ENCODE assay signal across 18 mouse cellular contexts in the genomic region with DNA sequence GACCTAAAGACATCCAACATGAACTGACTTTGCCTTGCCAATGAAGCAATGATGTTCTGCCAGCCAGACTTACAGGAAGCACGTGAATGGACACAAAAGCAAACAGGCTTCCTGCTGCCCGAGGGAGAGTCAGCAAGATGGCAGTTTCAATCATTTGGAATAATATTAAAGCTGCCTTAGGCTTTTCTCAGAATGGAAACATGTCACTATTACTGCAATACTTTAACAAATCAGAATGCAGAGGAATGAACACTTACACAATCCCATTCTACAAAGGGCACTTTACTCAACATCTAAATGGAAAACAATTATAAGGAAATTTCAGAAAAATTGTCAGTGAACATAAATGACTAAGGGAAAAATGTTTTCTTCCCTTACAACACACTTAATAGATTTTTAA.
DNase-seq lines count a peak whose midpoint lies in the region; ATAC-seq and TF ChIP-seq lines count a peak whose summit lies in the region.
"Had no signal": no experiment of that assay in that cellular context is flagged by ENCODE, and none has a peak within 500 bp of the region (broad histone marks: within the 10 kb centered on the region; RNA-seq: fewer than 3 reads in every experiment).

No protein-coding gene starts in this region.

- H3K27ac ChIP-seq in liver, adult 2 months (replicated peaks; ENCODE audit: insufficient read depth, low read depth, low read length), result no peak overlapping the region
- H3K27ac ChIP-seq in liver, embryonic 11.5 days (ENCODE audit: low read depth, low read length), result no peak overlapping the region
- H3K27ac ChIP-seq in forebrain, embryonic 13.5 days, result no peak overlapping the region
- H3K27ac ChIP-seq: embryonic facial prominence, embryonic 13.5 days; embryonic facial prominence, embryonic 15.5 days had no signal

- H3K36me3 ChIP-seq in liver, adult 2 months (ENCODE audit: control insufficient read depth, insufficient read depth, low read length), result no peaks in the 10 kb centered on the region
- H3K36me3 ChIP-seq in liver, embryonic 11.5 days (ENCODE audit: control insufficient read depth, insufficient read depth, low read length), result no peaks in the 10 kb centered on the region
- H3K36me3 ChIP-seq in forebrain, embryonic 13.5 days (ENCODE audit: poor library complexity, severe bottlenecking), result no peaks in the 10 kb centered on the region
- H3K36me3 ChIP-seq: embryonic facial prominence, embryonic 13.5 days; embryonic facial prominence, embryonic 15.5 days had no signal

- no peaks in the 10 kb centered on the region for H3K79me2 ChIP-seq in liver, adult 2 months (ENCODE audit: control insufficient read depth, insufficient read depth, low read length)

- no peaks in the 10 kb centered on the region for H3K4me1 ChIP-seq in liver, adult 2 months (ENCODE audit: control insufficient read depth, insufficient read depth, low read length)
- no peaks in the 10 kb centered on the region for H3K4me1 ChIP-seq in liver, embryonic 11.5 days (replicated peaks; ENCODE audit: control insufficient read depth, insufficient read depth, low read length)
- H3K4me1 ChIP-seq in forebrain, embryonic 13.5 days, result peaks cover 12% of the 10 kb centered on the region
- H3K4me1 ChIP-seq: embryonic facial prominence, embryonic 13.5 days; embryonic facial prominence, embryonic 15.5 days had no signal

- 15% methylated on average over 2 of the region's 2 CpGs for WGBS in liver, adult 2 months
- 55% methylated on average over 2 of the region's 2 CpGs for WGBS in liver, embryonic 11.5 days
- 9% methylated on average over 2 of the region's 2 CpGs for WGBS in forebrain, embryonic 13.5 days

- no peak overlapping the region for H3K9ac ChIP-seq in liver, adult 2 months (ENCODE audit: low read depth, low read length)
- no peak overlapping the region for H3K9ac ChIP-seq in liver, embryonic 11.5 days (ENCODE audit: low read depth, low read length)
- no peak overlapping the region for H3K9ac ChIP-seq in forebrain, embryonic 13.5 days
- H3K9ac ChIP-seq: embryonic facial prominence, embryonic 13.5 days; embryonic facial prominence, embryonic 15.5 days had no signal

- no peaks in the 10 kb centered on the region for H3K9me3 ChIP-seq in liver, embryonic 11.5 days (ENCODE audit: control insufficient read depth, low read length)
- no peaks in the 10 kb centered on the region for H3K9me3 ChIP-seq in forebrain, embryonic 13.5 days (replicated peaks)
- H3K9me3 ChIP-seq: embryonic facial prominence, embryonic 13.5 days; embryonic facial prominence, embryonic 15.5 days had no signal

- no peak overlapping the region for H3K4me3 ChIP-seq in liver, adult 2 months (ENCODE audit: insufficient read depth, low read depth, low read length)
- no peak overlapping the region for H3K4me3 ChIP-seq in liver, embryonic 11.5 days (ENCODE audit: low read depth, low read length)
- H3K4me3 ChIP-seq in forebrain, embryonic 13.5 days, result no peak overlapping the region
- H3K4me3 ChIP-seq: embryonic facial prominence, embryonic 13.5 days; embryonic facial prominence, embryonic 15.5 days; erythroblast, embryonic 14.5 days had no signal

- no peak overlapping the region for H3K4me2 ChIP-seq in liver, embryonic 11.5 days
- H3K4me2 ChIP-seq in forebrain, embryonic 13.5 days, result no peak overlapping the region
- H3K4me2 ChIP-seq: embryonic facial prominence, embryonic 13.5 days; embryonic facial prominence, embryonic 15.5 days had no signal

- H3K27me3 ChIP-seq in liver, adult 2 months (ENCODE audit: control insufficient read depth, insufficient read depth, low read length), result no peaks in the 10 kb centered on the region
- H3K27me3 ChIP-seq in liver, embryonic 11.5 days (replicated peaks; ENCODE audit: control insufficient read depth, insufficient read depth, low read length), result no peaks in the 10 kb centered on the region
- no peaks in the 10 kb centered on the region for H3K27me3 ChIP-seq in forebrain, embryonic 13.5 days
- H3K27me3 ChIP-seq: embryonic facial prominence, embryonic 13.5 days; embryonic facial prominence, embryonic 15.5 days had no signal

- ATAC-seq in liver, embryonic 11.5 days (replicated peaks; ENCODE audit: low FRiP score), result no peak
- no peak for ATAC-seq in forebrain, embryonic 13.5 days
- ATAC-seq: forebrain, embryonic 14.5 days; forebrain, embryonic 16.5 days had no signal

- TF ChIP-seq POLR2A in liver, adult 2 months (IDR thresholded peaks at IDR 0.05; ENCODE audit: extremely low read depth, insufficient read depth, low read length), result no peak

- TF ChIP-seq CTCF in liver, adult 2 months (IDR thresholded peaks at IDR 0.05; ENCODE audit: low read depth, low read length), result no peak

- peak; percentile 28 for DNase-seq in liver, adult 2 months (ENCODE audit: extremely low read depth, low read depth, low spot score)
- DNase-seq in liver, embryonic 11.5 days (ENCODE audit: low spot score), result no peak
- peak; percentile 59 for DNase-seq in retina, postnatal 1 day
- DNase-seq in retina, embryonic 14.5 days (ENCODE audit: low spot score), result no peak
- peak; percentile 69 for DNase-seq in fat pad, adult 2 months (ENCODE audit: extremely low read depth, low read depth, low spot score)
- no peak for DNase-seq in embryo, embryonic 9.5 days (ENCODE audit: extremely low spot score)
- DNase-seq: adrenal gland, adult 8-10 months; adrenal gland, postnatal 14 days; adrenal gland, postnatal 36 days; cerebellum, adult 11-12 months; cerebellum, adult 9-10 months; cerebellum, postnatal 25 days had no signal

Comparison
In these comparisons a context has a peak if more than half of its experiments do, and no peak if none do; other contexts are left out.
1. DNase-seq: peak in liver, adult 2 months (single experiment), retina, postnatal 1 day (single experiment) and fat pad, adult 2 months (single experiment); none in liver, embryonic 11.5 days (single experiment), retina, embryonic 14.5 days (single experiment) and embryo, embryonic 9.5 days (single experiment).